Mouse (Mus musculus): ENCODE results near the gene Car10. TPM values are rescaled to one million over a fixed set of nuclear protein-coding genes. Genes with fewer than 3 reads are reported as not detected.

Car10 gene
- polyA plus RNA-seq, 1 experiment from 2014 or later: not detected

DNA sequence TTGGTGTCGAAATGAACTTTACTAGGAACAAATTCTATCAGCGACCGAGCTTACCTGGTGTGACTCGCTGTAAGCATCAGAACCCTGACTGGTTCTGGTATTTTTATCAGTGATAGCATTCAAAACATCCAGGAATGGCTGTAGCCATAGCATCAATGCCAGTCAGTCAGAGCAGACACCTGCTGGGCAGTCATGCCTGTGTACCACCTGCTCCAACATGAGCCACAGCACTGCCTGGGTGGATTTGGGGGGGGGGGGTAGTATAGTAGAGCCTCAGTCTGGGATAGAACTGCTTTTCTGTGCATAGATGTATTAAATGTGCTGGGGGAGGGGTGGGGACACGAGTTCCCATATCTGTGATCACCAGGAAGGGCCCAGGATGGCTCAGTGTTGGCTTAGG is 525.8 kb downstream of the Car10 start:
- Histone ChIP-seq H3K9me3 (replicated peaks; ENCODE audit: low read length) (no peaks in the 10 kb centered on the region), H3K4me1 (replicated peaks; ENCODE audit: insufficient read depth, low read length) (no peaks in the 10 kb centered on the region), H3K27ac (no peak overlapping the region), H3K9ac (ENCODE audit: low read depth, low read length) (no peak overlapping the region), H3K27me3 (ENCODE audit: insufficient read depth, low read length) (no peaks in the 10 kb centered on the region), H3K4me2 (ENCODE audit: low read length) (no peak overlapping the region), H3K4me3 (replicated peaks; ENCODE audit: low read depth, low read length) (no peak overlapping the region), H3K36me3 (ENCODE audit: insufficient read depth, low read length) (no peaks in the 10 kb centered on the region)
- no peak for ATAC-seq (replicated peaks; ENCODE audit: low FRiP score, low read depth)
- 79% methylated on average over 5 of the region's 5 CpGs for WGBS
- DNase-seq (ENCODE audit: low spot score): no peak
- TF ChIP-seq CTCF (IDR thresholded peaks at IDR 0.05; ENCODE audit: low read depth): no peak

DNA sequence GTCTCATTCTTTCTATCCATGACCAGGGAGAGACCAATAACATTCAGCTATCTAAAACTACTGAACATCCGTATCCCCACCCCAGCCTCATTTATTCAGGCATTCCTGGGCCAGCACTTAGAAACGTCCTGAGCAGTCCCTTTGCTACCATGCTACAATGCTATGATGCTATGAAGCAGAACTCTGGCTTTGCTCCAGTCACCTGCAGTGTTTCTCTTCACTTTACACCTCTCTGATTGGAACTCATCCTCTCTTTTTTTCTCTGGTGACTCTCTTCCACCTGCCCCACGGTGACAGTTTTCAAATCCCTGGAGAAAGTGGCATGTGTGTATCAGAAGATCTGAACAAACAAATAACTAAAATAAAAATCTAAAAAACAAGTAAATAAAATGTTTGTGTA is 541.6 kb downstream of the Car10 start:
- H3K27ac ChIP-seq: no peak overlapping the region
- no peak for DNase-seq (ENCODE audit: low spot score)
- no peaks in the 10 kb centered on the region for H3K36me3 ChIP-seq (ENCODE audit: insufficient read depth, low read length)
- H3K9me3 ChIP-seq (replicated peaks; ENCODE audit: low read length): no peaks in the 10 kb centered on the region
- no peak overlapping the region for H3K4me3 ChIP-seq (replicated peaks; ENCODE audit: low read depth, low read length)
- no peak overlapping the region for H3K4me2 ChIP-seq (ENCODE audit: low read length)
- H3K27me3 ChIP-seq (ENCODE audit: insufficient read depth, low read length): no peaks in the 10 kb centered on the region
- no peak for TF ChIP-seq CTCF (IDR thresholded peaks at IDR 0.05; ENCODE audit: low read depth)
- H3K4me1 ChIP-seq (replicated peaks; ENCODE audit: insufficient read depth, low read length): no peaks in the 10 kb centered on the region
- no peak for ATAC-seq (replicated peaks; ENCODE audit: low FRiP score, low read depth)
- no peak overlapping the region for H3K9ac ChIP-seq (ENCODE audit: low read depth, low read length)
- WGBS: 71% methylated on average over 3 of the region's 3 CpGs

DNA sequence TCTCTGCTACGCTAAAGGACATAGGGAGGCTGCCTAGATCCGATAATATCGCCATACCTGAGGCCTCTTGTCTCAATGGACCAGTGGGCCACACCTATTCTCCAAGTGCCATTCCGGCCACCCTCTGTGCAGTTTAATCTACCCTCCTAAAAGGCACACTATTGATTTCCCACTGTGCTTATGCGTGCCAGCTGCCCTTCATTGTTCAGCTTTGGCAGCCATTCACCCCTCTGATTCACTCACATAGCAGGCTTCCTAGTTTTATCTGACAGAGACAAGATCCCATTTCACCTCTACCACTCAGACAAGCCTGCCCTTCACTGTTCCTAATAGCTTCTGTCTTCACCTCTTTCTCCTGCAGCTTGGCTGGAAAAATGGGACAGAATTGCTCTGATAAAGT is 543.1 kb downstream of the Car10 start:
- ATAC-seq (replicated peaks; ENCODE audit: low FRiP score, low read depth) (no peak), DNase-seq (ENCODE audit: low spot score) (no peak)
- H3K9me3 ChIP-seq (replicated peaks; ENCODE audit: low read length): no peaks in the 10 kb centered on the region
- no peaks in the 10 kb centered on the region for H3K4me1 ChIP-seq (replicated peaks; ENCODE audit: insufficient read depth, low read length)
- no peaks in the 10 kb centered on the region for H3K27me3 ChIP-seq (ENCODE audit: insufficient read depth, low read length)
- H3K36me3 ChIP-seq (ENCODE audit: insufficient read depth, low read length): no peaks in the 10 kb centered on the region
- no peak overlapping the region for H3K27ac ChIP-seq
- no peak overlapping the region for H3K4me3 ChIP-seq (replicated peaks; ENCODE audit: low read depth, low read length)
- no peak overlapping the region for H3K9ac ChIP-seq (ENCODE audit: low read depth, low read length)
- WGBS: 83% methylated on average over 5 of the region's 5 CpGs
- no peak overlapping the region for H3K4me2 ChIP-seq (ENCODE audit: low read length)
- TF ChIP-seq CTCF (IDR thresholded peaks at IDR 0.05; ENCODE audit: low read depth): no peak

DNA sequence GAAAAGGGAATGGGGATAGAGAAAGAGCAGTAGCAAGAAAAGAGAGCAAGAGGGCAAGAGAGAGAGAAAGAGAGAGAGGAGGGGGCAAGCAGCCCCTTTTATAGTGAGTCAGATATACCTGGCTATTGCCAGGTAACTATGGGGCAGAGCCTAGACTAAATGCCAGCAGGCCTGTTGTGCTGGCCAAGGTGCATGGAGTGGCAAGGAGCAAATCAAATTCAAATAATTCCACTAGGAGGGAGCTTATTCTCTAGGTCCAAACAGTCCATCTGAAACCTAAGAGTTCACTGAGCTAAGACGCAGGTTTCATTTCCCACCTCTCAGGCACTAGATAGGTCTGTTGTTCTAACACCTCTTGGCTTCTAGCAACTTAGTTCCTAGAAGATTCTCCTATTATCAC is 544.5 kb downstream of the Car10 start:
- no peak for ATAC-seq (replicated peaks; ENCODE audit: low FRiP score, low read depth)
- no peak overlapping the region for H3K4me3 ChIP-seq (replicated peaks; ENCODE audit: low read depth, low read length)
- no peaks in the 10 kb centered on the region for H3K9me3 ChIP-seq (replicated peaks; ENCODE audit: low read length)
- H3K9ac ChIP-seq (ENCODE audit: low read depth, low read length): no peak overlapping the region
- no peak overlapping the region for H3K27ac ChIP-seq
- no peak for DNase-seq (ENCODE audit: low spot score)
- H3K4me1 ChIP-seq (replicated peaks; ENCODE audit: insufficient read depth, low read length): no peaks in the 10 kb centered on the region
- no peak overlapping the region for H3K4me2 ChIP-seq (ENCODE audit: low read length)
- H3K27me3 ChIP-seq (ENCODE audit: insufficient read depth, low read length): no peaks in the 10 kb centered on the region
- no peak for TF ChIP-seq CTCF (IDR thresholded peaks at IDR 0.05; ENCODE audit: low read depth)
- H3K36me3 ChIP-seq (ENCODE audit: insufficient read depth, low read length): no peaks in the 10 kb centered on the region
- WGBS: 85% methylated on average over 1 of the region's 1 CpGs

GRCm38 (mm10) chr11:93643006-93643405 is 545.2 kb downstream of the Car10 start:
- no peaks in the 10 kb centered on the region for H3K27me3 ChIP-seq (ENCODE audit: insufficient read depth, low read length)
- WGBS: 83% methylated on average over 4 of the region's 4 CpGs
- ATAC-seq (replicated peaks; ENCODE audit: low FRiP score, low read depth) (no peak), DNase-seq (ENCODE audit: low spot score) (no peak)
- no peak overlapping the region for H3K9ac ChIP-seq (ENCODE audit: low read depth, low read length)
- no peak overlapping the region for H3K4me3 ChIP-seq (replicated peaks; ENCODE audit: low read depth, low read length)
- H3K9me3 ChIP-seq (replicated peaks; ENCODE audit: low read length): no peaks in the 10 kb centered on the region
- H3K36me3 ChIP-seq (ENCODE audit: insufficient read depth, low read length): no peaks in the 10 kb centered on the region
- TF ChIP-seq CTCF (IDR thresholded peaks at IDR 0.05; ENCODE audit: low read depth): no peak
- H3K4me1 ChIP-seq (replicated peaks; ENCODE audit: insufficient read depth, low read length): no peaks in the 10 kb centered on the region
- no peak overlapping the region for H3K27ac ChIP-seq
- H3K4me2 ChIP-seq (ENCODE audit: low read length): no peak overlapping the region

DNA sequence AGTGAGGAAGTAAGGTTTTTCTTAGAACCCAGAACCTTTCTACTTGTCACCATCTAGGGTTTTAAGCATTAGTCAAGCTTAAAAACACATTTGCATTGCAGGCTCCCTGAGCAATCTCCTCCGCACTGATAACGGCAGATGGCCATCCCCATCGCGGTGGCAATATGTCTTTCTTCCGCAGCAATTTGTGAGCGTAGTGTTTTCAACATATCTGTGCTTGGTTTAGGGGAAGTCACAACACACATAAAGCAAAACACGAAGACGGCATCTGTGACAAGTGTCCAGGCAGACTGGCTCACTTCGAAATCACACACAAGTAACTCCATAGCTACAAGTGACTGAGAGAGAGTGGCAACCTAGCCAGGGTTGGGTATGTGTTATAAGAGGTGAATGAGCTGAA is 545.6 kb downstream of the Car10 start:
- Histone ChIP-seq H3K9ac (ENCODE audit: low read depth, low read length) (no peak overlapping the region), H3K4me3 (replicated peaks; ENCODE audit: low read depth, low read length) (no peak overlapping the region), H3K27me3 (ENCODE audit: insufficient read depth, low read length) (no peaks in the 10 kb centered on the region), H3K27ac (no peak overlapping the region), H3K36me3 (ENCODE audit: insufficient read depth, low read length) (no peaks in the 10 kb centered on the region), H3K4me2 (ENCODE audit: low read length) (no peak overlapping the region), H3K4me1 (replicated peaks; ENCODE audit: insufficient read depth, low read length) (no peaks in the 10 kb centered on the region), H3K9me3 (replicated peaks; ENCODE audit: low read length) (no peaks in the 10 kb centered on the region)
- 92% methylated on average over 9 of the region's 9 CpGs for WGBS
- no peak for TF ChIP-seq CTCF (IDR thresholded peaks at IDR 0.05; ENCODE audit: low read depth)
- DNase-seq (ENCODE audit: low spot score): no peak
- ATAC-seq (replicated peaks; ENCODE audit: low FRiP score, low read depth): no peak

DNA sequence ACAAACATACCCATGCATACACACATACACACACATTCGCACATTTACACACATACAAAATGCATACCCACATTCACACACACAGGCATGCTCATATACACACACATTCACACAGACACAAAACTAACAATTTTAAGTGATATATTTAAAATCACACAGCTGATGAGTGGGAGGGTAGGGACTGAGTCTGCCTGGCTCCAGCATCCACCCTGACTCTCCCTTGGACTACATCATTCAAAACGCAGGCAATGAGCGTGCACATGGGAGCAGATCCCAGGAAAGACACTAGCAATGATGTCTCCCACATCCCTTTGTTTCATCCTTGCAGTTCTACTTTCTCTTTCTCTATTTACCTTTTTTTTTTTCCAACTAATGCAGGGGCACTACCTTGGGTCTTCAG is 548.4 kb downstream of the Car10 start:
- ATAC-seq (replicated peaks; ENCODE audit: low FRiP score, low read depth) (no peak), DNase-seq (ENCODE audit: low spot score) (no peak)
- no peak overlapping the region for H3K9ac ChIP-seq (ENCODE audit: low read depth, low read length)
- no peak for TF ChIP-seq CTCF (IDR thresholded peaks at IDR 0.05; ENCODE audit: low read depth)
- no peaks in the 10 kb centered on the region for H3K4me1 ChIP-seq (replicated peaks; ENCODE audit: insufficient read depth, low read length)
- H3K9me3 ChIP-seq (replicated peaks; ENCODE audit: low read length): no peaks in the 10 kb centered on the region
- H3K27me3 ChIP-seq (ENCODE audit: insufficient read depth, low read length): no peaks in the 10 kb centered on the region
- WGBS: 90% methylated on average over 3 of the region's 3 CpGs
- no peak overlapping the region for H3K27ac ChIP-seq
- no peak overlapping the region for H3K4me3 ChIP-seq (replicated peaks; ENCODE audit: low read depth, low read length)
- no peak overlapping the region for H3K4me2 ChIP-seq (ENCODE audit: low read length)
- no peaks in the 10 kb centered on the region for H3K36me3 ChIP-seq (ENCODE audit: insufficient read depth, low read length)

All from kidney, postnatal 0 days (tissue).